Mouse (Mus musculus) heart, postnatal 0 days (tissue): ENCODE data around the gene Adarb2. TPM values are rescaled to one million over a fixed set of nuclear protein-coding genes. Genes with fewer than 3 reads are reported as not detected.

Experiments
- ATAC-seq: fragments of 200-750 bp; cut with Nextera tagmentation; 2 replicates; pipeline ENCODE4 v1.8.0; 2017; ENCODE audit warnings: low read depth, moderate number of reproducible peaks, moderate library complexity; ENCODE audit not compliant: insufficient read depth
- DNase-seq: peaks from one replicate; pipeline ENCODE4 v3.0.0-alpha.2; 2016; ENCODE audit warnings: low spot score
- H3K27ac ChIP-seq: fragments of 300-500 bp; sonication (generic); 2 replicates; pipeline ENCODE4 v1.5.1; 2014; ENCODE audit warnings: low read depth, mild to moderate bottlenecking
- H3K27me3 ChIP-seq: fragments of 300-500 bp; sonication (generic); 2 replicates; pipeline ENCODE4 v1.6.1; 2014; ENCODE audit warnings: low read length, mixed read lengths; ENCODE audit not compliant: control insufficient read depth, insufficient read depth
- H3K36me3 ChIP-seq: fragments of 300-500 bp; sonication (generic); replicated peaks from 2 replicates; pipeline ENCODE4 v1.6.1; 2014; ENCODE audit warnings: low read length, mixed read lengths; ENCODE audit not compliant: control insufficient read depth, insufficient read depth
- H3K4me1 ChIP-seq: fragments of 300-500 bp; sonication (generic); 2 replicates; pipeline ENCODE4 v1.6.1; 2014; ENCODE audit warnings: antibody characterized with exemption; ENCODE audit not compliant: control insufficient read depth, insufficient read depth
- H3K4me2 ChIP-seq: fragments of 300-500 bp; sonication (generic); 2 replicates; pipeline ENCODE4 v1.6.1; 2014; ENCODE audit warnings: low read depth, mild to moderate bottlenecking, low read length, moderate library complexity
- H3K4me3 ChIP-seq: fragments of 300-500 bp; sonication (generic); 2 replicates; pipeline ENCODE4 v1.5.1; 2014; ENCODE audit warnings: low read depth, low read length
- H3K9ac ChIP-seq: fragments of 300-500 bp; sonication (generic); replicated peaks from 2 replicates; pipeline ENCODE4 v1.6.1; 2014; ENCODE audit warnings: low read depth, low read length, mixed read lengths
- H3K9me3 ChIP-seq: fragments of 300-500 bp; sonication (generic); replicated peaks from 2 replicates; pipeline ENCODE4 v1.6.1; 2016; ENCODE audit warnings: low read length; ENCODE audit not compliant: control insufficient read depth
- CTCF ChIP-seq: IDR thresholded peaks from 2 replicates; pipeline ENCODE4 v1.5.1; 2016; ENCODE audit warnings: antibody characterized with exemption, control low read depth, low read depth
- EP300 ChIP-seq: IDR thresholded peaks from 2 replicates; pipeline ENCODE4 v1.6.1; 2016; ENCODE audit warnings: antibody characterized with exemption, low read depth
- WGBS: fragments of 180-500 bp; shearing (Covaris S2); extraction: QIAGEN DNeasy Blood & Tissue Kit; methylation state at CpG from one replicate; pipeline ENCODE4 v1.1.7; 2014; 5-methylcytosine and 5-hydroxymethylcytosine counted together
- polyA plus RNA-seq: library from polyadenylated mRNA; unstranded; fragments of >200 nt; fragmentation: Nextera tagmentation; extraction: Ambion mirVana; gene quantifications from 2 replicates; pipeline ENCODE4 v1.2.1, GENCODE M21; 2015
- total RNA-seq: library from RNA; depleted of rRNA; stranded (reverse); fragments of >200 nt; gene quantifications from 2 replicates; pipeline ENCODE4 v1.2.3, GENCODE M21; 2014; ENCODE audit warnings: low replicate concordance

Gene Adarb2
- total and polyA plus RNA-seq, 2 experiments from 2014 or later = not detected

DNA sequence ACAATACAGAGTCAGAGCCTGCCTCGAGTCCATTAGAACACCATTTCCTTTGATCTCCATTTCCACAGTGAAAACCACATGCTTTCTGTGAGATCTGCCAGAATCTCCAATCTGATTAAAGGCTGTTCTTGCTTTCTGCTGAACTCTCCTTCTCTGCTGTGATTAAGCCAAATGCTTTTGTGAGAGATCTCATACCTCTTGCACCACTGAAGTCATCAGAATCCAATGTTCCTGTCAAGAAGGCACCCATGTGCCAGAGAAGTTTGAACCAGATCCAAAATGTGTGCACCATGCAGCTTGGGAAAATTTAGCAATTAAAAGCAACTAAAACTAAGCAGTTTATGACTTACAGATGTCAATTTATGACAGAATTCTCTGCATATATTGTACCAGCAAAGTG is 185.9 kb downstream of the Adarb2 start:
- no peak overlapping the region for H3K9ac ChIP-seq
- H3K36me3 ChIP-seq = no peaks in the 10 kb centered on the region
- H3K27me3 ChIP-seq = no peaks in the 10 kb centered on the region
- WGBS = 45% methylated on average over 1 of the region's 1 CpGs
- TF ChIP-seq EP300 (no peak), CTCF (no peak)
- no peak overlapping the region for H3K27ac ChIP-seq
- ATAC-seq (no peak), DNase-seq (no peak)
- no peaks in the 10 kb centered on the region for H3K9me3 ChIP-seq
- no peak overlapping the region for H3K4me2 ChIP-seq
- no peak overlapping the region for H3K4me3 ChIP-seq
- H3K4me1 ChIP-seq = no peaks in the 10 kb centered on the region

DNA sequence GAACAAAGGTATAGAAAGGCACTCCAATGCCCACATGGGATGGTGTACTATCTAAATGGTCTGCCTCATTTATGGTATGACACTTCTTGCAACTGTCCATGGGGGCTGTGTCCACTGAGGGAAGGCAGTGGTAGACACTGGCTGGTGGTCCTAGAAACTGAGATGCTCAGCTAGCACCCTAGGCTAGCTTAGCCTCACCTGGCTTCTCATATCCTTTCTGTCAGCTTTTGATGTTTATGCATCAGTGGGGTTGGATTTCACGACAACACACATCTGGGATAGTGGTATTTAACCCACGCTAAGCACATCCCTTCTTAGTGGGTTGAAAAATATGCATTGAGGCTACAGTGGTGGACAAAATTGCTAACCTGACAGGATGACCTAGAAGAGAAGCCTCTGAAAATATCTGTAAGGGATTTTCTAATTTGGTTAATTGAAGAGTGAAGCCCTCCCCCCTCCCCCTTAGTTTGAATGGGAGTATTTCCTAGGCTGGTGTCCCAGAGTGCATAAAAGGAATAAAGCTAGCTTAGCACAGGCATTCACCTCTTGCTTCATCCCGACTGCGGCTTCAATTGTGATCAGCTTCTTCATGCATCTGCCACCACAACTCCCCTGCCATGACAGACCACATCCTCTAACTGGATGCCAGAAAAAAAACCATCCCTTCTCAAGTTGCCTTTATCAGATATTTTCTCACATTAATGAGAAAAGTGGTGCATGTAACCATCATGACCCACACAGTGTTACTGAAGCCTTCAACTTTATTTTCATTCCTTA is 197.8 kb downstream of the Adarb2 start:
- Histone ChIP-seq H3K36me3 (no peaks in the 10 kb centered on the region), H3K4me3 (no peak overlapping the region), H3K4me2 (no peak overlapping the region), H3K4me1 (no peaks in the 10 kb centered on the region), H3K27ac (no peak overlapping the region), H3K9ac (no peak overlapping the region), H3K27me3 (no peaks in the 10 kb centered on the region), H3K9me3 (no peaks in the 10 kb centered on the region)
- WGBS = 63% methylated on average over 4 of the region's 4 CpGs
- no peak for DNase-seq
- TF ChIP-seq EP300 (no peak), CTCF (no peak)
- no peak for ATAC-seq

DNA sequence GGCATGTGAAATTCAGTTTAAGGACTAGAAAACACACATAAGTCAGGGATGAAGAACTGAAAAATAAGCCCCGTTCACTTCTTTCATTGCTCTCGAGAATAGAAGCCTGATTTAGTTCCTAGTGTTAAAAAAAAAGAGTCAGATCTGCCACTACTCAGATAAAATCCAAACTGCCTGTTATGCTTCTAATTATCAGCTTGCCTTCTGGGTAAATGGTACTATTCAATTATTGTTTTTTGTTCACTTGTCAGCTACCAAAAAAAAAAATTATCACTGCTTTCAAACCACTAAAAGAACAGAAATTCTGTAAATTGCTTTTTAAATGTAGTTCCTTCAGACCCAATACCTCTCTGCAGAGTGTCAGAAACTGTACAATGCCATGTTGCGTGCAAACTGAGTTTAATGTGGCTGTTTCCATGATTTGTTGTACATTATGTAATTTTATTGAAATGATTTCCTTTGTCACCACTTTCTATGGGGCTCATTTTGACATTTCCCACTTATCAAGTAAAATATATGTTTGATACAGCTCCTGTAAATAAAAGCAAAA is 199.7 kb downstream of the Adarb2 start:
- DNase-seq (no peak), ATAC-seq (no peak)
- no peaks in the 10 kb centered on the region for H3K36me3 ChIP-seq
- no peak overlapping the region for H3K27ac ChIP-seq
- TF ChIP-seq EP300 (no peak), CTCF (no peak)
- 63% methylated on average over 3 of the region's 3 CpGs for WGBS
- H3K4me2 ChIP-seq = no peak overlapping the region
- H3K9ac ChIP-seq = no peak overlapping the region
- no peaks in the 10 kb centered on the region for H3K4me1 ChIP-seq
- H3K9me3 ChIP-seq = no peaks in the 10 kb centered on the region
- no peaks in the 10 kb centered on the region for H3K27me3 ChIP-seq
- no peak overlapping the region for H3K4me3 ChIP-seq

DNA sequence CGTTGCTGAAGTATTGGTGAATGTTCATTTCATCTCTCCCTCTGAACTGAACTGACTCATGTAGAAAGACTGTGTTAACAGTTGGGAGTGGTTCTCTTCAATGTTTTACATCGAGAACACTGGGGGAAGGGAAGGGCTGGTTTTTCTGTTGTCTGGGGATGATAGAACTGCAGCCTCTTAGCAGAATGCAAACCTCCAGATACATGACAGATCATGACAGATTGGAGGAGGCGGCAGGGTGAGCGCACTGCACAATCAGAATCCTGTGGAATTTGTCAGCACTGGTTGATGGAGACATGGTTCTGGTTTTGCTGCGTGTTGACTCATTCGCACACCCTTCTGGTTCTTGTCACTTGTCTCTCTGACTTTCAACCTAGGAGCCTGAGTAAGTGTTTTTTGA is 203.4 kb downstream of the Adarb2 start:
- Histone ChIP-seq H3K4me3 (no peak overlapping the region), H3K9me3 (no peaks in the 10 kb centered on the region), H3K4me2 (no peak overlapping the region), H3K9ac (no peak overlapping the region), H3K4me1 (no peaks in the 10 kb centered on the region), H3K27me3 (no peaks in the 10 kb centered on the region), H3K27ac (no peak overlapping the region), H3K36me3 (no peaks in the 10 kb centered on the region)
- 30% methylated on average over 6 of the region's 6 CpGs for WGBS
- no peak for ATAC-seq
- no peak for DNase-seq
- no peak for TF ChIP-seq EP300
- no peak for TF ChIP-seq CTCF

DNA sequence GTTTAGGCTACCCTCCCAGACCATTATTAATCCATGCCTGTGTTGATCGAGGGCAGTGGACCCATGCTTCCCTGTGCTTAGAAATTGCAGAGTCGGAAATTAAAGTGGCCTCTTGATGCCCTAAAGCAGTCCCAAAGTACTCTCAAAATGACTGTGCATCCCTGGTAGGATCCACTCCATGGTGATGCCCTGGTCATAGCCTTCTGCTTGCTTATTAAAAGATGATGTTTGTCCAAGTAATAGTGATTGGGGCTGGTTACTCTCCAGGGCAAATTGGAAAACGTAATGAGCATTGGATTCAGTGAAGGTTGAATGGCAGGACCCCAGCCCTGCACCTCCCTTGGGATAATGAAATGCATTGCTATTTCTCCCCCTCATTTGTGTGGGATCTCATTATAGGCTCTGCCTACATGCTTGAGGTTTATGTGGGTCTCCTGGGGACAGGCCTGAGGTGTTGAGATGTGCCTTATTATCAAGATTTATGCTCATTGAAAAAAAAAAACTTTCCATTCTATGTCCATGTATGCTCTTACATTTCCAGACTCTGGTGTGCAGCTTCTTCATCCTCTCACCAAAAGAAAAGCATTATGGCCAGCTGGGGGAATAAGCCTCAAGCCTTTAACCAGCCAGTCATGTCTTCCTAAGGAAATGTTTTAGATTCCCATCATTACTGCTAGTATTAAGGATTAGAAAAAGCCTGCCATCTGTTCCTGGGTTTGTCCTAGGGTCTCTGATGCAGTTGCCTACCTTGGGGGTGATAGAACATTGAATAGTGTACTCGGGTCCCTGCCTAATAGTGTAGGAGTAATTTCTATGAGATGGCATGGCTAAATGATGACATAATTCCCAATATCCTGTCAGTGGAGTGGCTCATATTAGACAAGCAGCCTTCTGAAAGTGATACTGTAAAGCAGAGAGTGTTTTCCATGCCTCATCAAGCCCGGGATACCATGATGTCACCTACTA is 208.0 kb downstream of the Adarb2 start:
- H3K9me3 ChIP-seq = no peaks in the 10 kb centered on the region
- no peaks in the 10 kb centered on the region for H3K36me3 ChIP-seq
- no peaks in the 10 kb centered on the region for H3K4me1 ChIP-seq
- no peak overlapping the region for H3K4me3 ChIP-seq
- H3K4me2 ChIP-seq = no peak overlapping the region
- no peak overlapping the region for H3K27ac ChIP-seq
- no peaks in the 10 kb centered on the region for H3K27me3 ChIP-seq
- no peak overlapping the region for H3K9ac ChIP-seq
- DNase-seq = no peak
- TF ChIP-seq CTCF = no peak
- TF ChIP-seq EP300 = no peak
- ATAC-seq = no peak
- WGBS = 64% methylated on average over 5 of the region's 5 CpGs
